Comparison of ENCODE assay signal across 21 mouse cellular contexts in genomic region chr9:21806363-21806762, GRCm38 (mm10). TPM values are rescaled to one million over a fixed set of nuclear protein-coding genes. Genes with fewer than 3 reads are reported as not detected.
DNase-seq lines count a peak whose midpoint lies in the region; ATAC-seq and TF ChIP-seq lines count a peak whose summit lies in the region.
"Had no signal": no experiment of that assay in that cellular context is flagged by ENCODE, and none has a peak within 500 bp of the region (broad histone marks: within the 10 kb centered on the region; RNA-seq: fewer than 3 reads in every experiment).

No protein-coding gene starts in this region.

- peak; percentile 71 for ATAC-seq in liver, embryonic 14.5 days (ENCODE audit: insufficient read depth)
- ATAC-seq: forebrain, embryonic 16.5 days had no signal

- H3K9me3 ChIP-seq in liver, embryonic 14.5 days (ENCODE audit: control insufficient read depth, low read length) = no peaks in the 10 kb centered on the region
- H3K9me3 ChIP-seq: embryonic facial prominence, embryonic 13.5 days; forebrain, embryonic 12.5 days; hindbrain, embryonic 10.5 days had no signal

- H3K79me2 ChIP-seq in liver, adult 2 months (ENCODE audit: control insufficient read depth, insufficient read depth, low read length) = no peaks in the 10 kb centered on the region

- H3K4me3 ChIP-seq in liver, adult 2 months (ENCODE audit: insufficient read depth, low read depth, low read length) = no peak overlapping the region
- no peak overlapping the region for H3K4me3 ChIP-seq in liver, embryonic 14.5 days (ENCODE audit: insufficient read depth in 1 of 2, low read depth in 2 of 2, low read length in 2 of 2)
- H3K4me3 ChIP-seq: embryonic facial prominence, embryonic 13.5 days; forebrain, embryonic 12.5 days; hindbrain, embryonic 10.5 days had no signal

- TF ChIP-seq POLR2A in liver, adult 2 months (IDR thresholded peaks at IDR 0.05; ENCODE audit: extremely low read depth, insufficient read depth, low read length) = no peak

- TF ChIP-seq CTCF in liver, adult 2 months (IDR thresholded peaks at IDR 0.05; ENCODE audit: low read depth, low read length) = no peak
- no peak for TF ChIP-seq CTCF in liver, embryonic 14.5 days (IDR thresholded peaks at IDR 0.05; ENCODE audit: low read depth)

- H3K4me2 ChIP-seq in liver, embryonic 14.5 days (ENCODE audit: low read depth) = no peak overlapping the region
- H3K4me2 ChIP-seq: embryonic facial prominence, embryonic 13.5 days; forebrain, embryonic 12.5 days; heart, embryonic 11.5 days; hindbrain, embryonic 14.5 days had no signal

- no peak for TF ChIP-seq EP300 in liver, embryonic 14.5 days (IDR thresholded peaks at IDR 0.05; ENCODE audit: low read depth)

- no peaks in the 10 kb centered on the region for H3K36me3 ChIP-seq in liver, adult 2 months (ENCODE audit: control insufficient read depth, insufficient read depth, low read length)
- no peaks in the 10 kb centered on the region for H3K36me3 ChIP-seq in liver, embryonic 14.5 days (replicated peaks; ENCODE audit: control insufficient read depth, insufficient read depth, low read depth)
- H3K36me3 ChIP-seq: forebrain, embryonic 12.5 days had no signal

- peak overlapping the region; percentile 16; the same call in 1 of the 2 replicates for H3K9ac ChIP-seq in liver, adult 2 months (ENCODE audit: low read depth, low read length)
- H3K9ac ChIP-seq in liver, embryonic 14.5 days (replicated peaks) = no peak overlapping the region
- H3K9ac ChIP-seq: embryonic facial prominence, embryonic 13.5 days; forebrain, embryonic 12.5 days; hindbrain, embryonic 14.5 days had no signal

- no peaks in the 10 kb centered on the region for H3K27me3 ChIP-seq in liver, adult 2 months (ENCODE audit: control insufficient read depth, insufficient read depth, low read length)
- H3K27me3 ChIP-seq in liver, embryonic 14.5 days (ENCODE audit: control insufficient read depth, insufficient read depth, low read length) = no peaks in the 10 kb centered on the region
- H3K27me3 ChIP-seq: embryonic facial prominence, embryonic 13.5 days; forebrain, embryonic 12.5 days had no signal

- 4% methylated on average over 3 of the region's 3 CpGs for WGBS in liver, adult 2 months
- WGBS in liver, embryonic 14.5 days (ENCODE audit: insufficient replicate concordance) = 16% methylated on average over 3 of the region's 3 CpGs

- peaks cover 20% of the 10 kb centered on the region for H3K4me1 ChIP-seq in liver, adult 2 months (ENCODE audit: control insufficient read depth, insufficient read depth, low read length)
- peaks cover 0 to 5% of the 10 kb centered on the region in 2 experiments; a peak in 1 of 4 replicates for H3K4me1 ChIP-seq in liver, embryonic 14.5 days (replicated peaks; ENCODE audit: control insufficient read depth in 2 of 2, insufficient read depth in 2 of 2, low read length in 1 of 2)

- peak overlapping the region; percentile 42 for H3K27ac ChIP-seq in liver, adult 2 months (replicated peaks; ENCODE audit: insufficient read depth, low read depth, low read length)
- H3K27ac ChIP-seq in liver, embryonic 14.5 days = no peak overlapping the region; the same call in 1 of the 2 replicates
- H3K27ac ChIP-seq: embryonic facial prominence, embryonic 13.5 days; forebrain, embryonic 12.5 days; hindbrain, embryonic 10.5 days; hindbrain, embryonic 14.5 days had no signal

- peak; percentile 34 for DNase-seq in 416B (ENCODE audit: low read depth)
- DNase-seq in A20 (ENCODE audit: low read depth, low spot score) = peak; percentile 3
- peak; percentile 75 for DNase-seq in liver, adult 2 months (ENCODE audit: extremely low read depth, low read depth, low spot score)
- DNase-seq in liver, embryonic 14.5 days (ENCODE audit: low read depth in 3 of 3, low spot score in 3 of 3) = peak in 1 of 3 experiments; percentile 29
- DNase-seq in testis, postnatal 14 days (ENCODE audit: low spot score) = no peak
- DNase-seq in adrenal gland, postnatal 10 days = no peak
- no peak for DNase-seq in thymus, postnatal 4 days
- no peak for DNase-seq in cerebellum, postnatal 25 days
- DNase-seq: adrenal gland, postnatal 14 days; cerebellum, adult 2 months; cerebellum, postnatal 36 days; gastrocnemius, postnatal 25 days; heart, adult 18-20 months had no signal

RNA-seq across cellular contexts. Expression of gene Kank2, which starts 7.8 kb away (rescaled TPM):
- total RNA-seq in liver, adult 2 months (2014; rRNA removed) = 12.8 and 20.7 TPM in 2 replicates
- polyA plus RNA-seq in liver, adult 2 months (2012; rRNA removed) = 27.2 and 34.5 TPM in 2 replicates
- 3.9 and 4.2 TPM in 2 replicates for polyA plus RNA-seq in liver, embryonic 14.5 days (2012; rRNA removed)
- polyA plus RNA-seq in liver, embryonic 14.5 days (2014; fragmentation: Nextera tagmentation; extraction: Ambion mirVana) = 1.2 and 1.4 TPM in 2 replicates
- total RNA-seq in adrenal gland, postnatal 10 days (2021) = 10 to 100 TPM; 33.1 to 37.2 TPM

RNA-seq across cellular contexts. Expression of gene Angptl8, which starts 28.9 kb away (rescaled TPM):
- total RNA-seq in liver, adult 2 months (2014; rRNA removed) = 13.6 and 22.2 TPM in 2 replicates
- 201 and 258 TPM in 2 replicates for polyA plus RNA-seq in liver, adult 2 months (2012; rRNA removed)
- 20.4 and 26.8 TPM in 2 replicates for polyA plus RNA-seq in liver, embryonic 14.5 days (2012; rRNA removed)
- 19.6 and 20.3 TPM in 2 replicates for polyA plus RNA-seq in liver, embryonic 14.5 days (2014; fragmentation: Nextera tagmentation; extraction: Ambion mirVana)
- 10 to 100 TPM in 1 of 2 experiments, 1 to 10 TPM in 1; 7.6 to 17.9 TPM for total RNA-seq in adrenal gland, postnatal 10 days (2021)
- total RNA-seq: heart, postnatal 25 days; MEL had no signal
- polyA plus RNA-seq: cerebellum, adult 2 months had no signal

RNA-seq across cellular contexts. Expression of gene Dock6, which starts 46.1 kb away (rescaled TPM):
- total RNA-seq in liver, adult 2 months (2014; rRNA removed) = 8.5 and 12.6 TPM in 2 replicates
- 23.2 and 33.9 TPM in 2 replicates for polyA plus RNA-seq in liver, adult 2 months (2012; rRNA removed)
- 6.7 and 9.0 TPM in 2 replicates for polyA plus RNA-seq in liver, embryonic 14.5 days (2012; rRNA removed)
- 2.1 and 3.4 TPM in 2 replicates for polyA plus RNA-seq in liver, embryonic 14.5 days (2014; fragmentation: Nextera tagmentation; extraction: Ambion mirVana)
- 10 to 100 TPM; 40.1 to 56.3 TPM for total RNA-seq in adrenal gland, postnatal 10 days (2021)

RNA-seq across cellular contexts. Expression of gene Spc24, which starts 46.3 kb away (rescaled TPM):
- 15.3 and 17.9 TPM in 2 replicates for total RNA-seq in liver, adult 2 months (2014; rRNA removed)
- 11.6 and 14.4 TPM in 2 replicates for polyA plus RNA-seq in liver, adult 2 months (2012; rRNA removed)
- polyA plus RNA-seq in liver, embryonic 14.5 days (2012; rRNA removed) = 37.4 and 52.4 TPM in 2 replicates
- polyA plus RNA-seq in liver, embryonic 14.5 days (2014; fragmentation: Nextera tagmentation; extraction: Ambion mirVana) = 89.5 and 92.2 TPM in 2 replicates
- 10 to 100 TPM; 12.6 to 14.3 TPM for total RNA-seq in adrenal gland, postnatal 10 days (2021)

Comparison
In these comparisons a context has a peak if more than half of its experiments do, and no peak if none do; other contexts are left out.
1. DNase-seq: peak in 416B (single experiment), A20 (single experiment) and liver, adult 2 months (single experiment); none in testis, postnatal 14 days (single experiment), adrenal gland, postnatal 10 days (single experiment), thymus, postnatal 4 days (single experiment) and cerebellum, postnatal 25 days (0 of 2).